Mouse (Mus musculus) bone marrow, adult 2 months (tissue): Measurements from ENCODE around the gene Nol4l.

Experiments used
- CTCF ChIP-seq: fragments of 200-500 bp; IDR thresholded peaks from 2 replicates; pipeline ENCODE4 v1.5.1; 2011; ENCODE audit warnings: low read length, control low read depth; ENCODE audit not compliant: control insufficient read depth, insufficient read depth
- POLR2A ChIP-seq: fragments of 200-500 bp; IDR thresholded peaks from 2 replicates; pipeline ENCODE4 v1.6.1; 2011; ENCODE audit warnings: low read depth, mild to moderate bottlenecking, control low read depth, low read length, borderline replicate concordance; ENCODE audit not compliant: control insufficient read depth

- TF ChIP-seq CTCF (no peak), POLR2A (no peak)
Observed at GRCm38 (mm10) chr2:153526850-153527530, 2.8 kb downstream of the Nol4l start.
